Mouse (Mus musculus) ES-Bruce4 (cell line): ENCODE results near the gene Rbms3. TPM values are rescaled to one million over a fixed set of nuclear protein-coding genes. Genes with fewer than 3 reads are reported as not detected.

Experiments
- H3K27ac ChIP-seq: 2 replicates; pipeline ENCODE4 v1.5.1; 2012; ENCODE audit warnings: low read length, inconsistent platforms; ENCODE audit not compliant: insufficient read depth
- H3K27me3 ChIP-seq: 2 replicates; pipeline ENCODE4 v1.6.1; 2012; ENCODE audit warnings: mild to moderate bottlenecking, low read length, inconsistent platforms; ENCODE audit not compliant: control insufficient read depth, poor library complexity, insufficient read depth, severe bottlenecking
- H3K36me3 ChIP-seq: 2 replicates; pipeline ENCODE4 v1.6.1; 2012; ENCODE audit warnings: inconsistent platforms, mild to moderate bottlenecking, low read length, moderate library complexity; ENCODE audit not compliant: control insufficient read depth, poor library complexity, insufficient read depth, severe bottlenecking
- H3K4me1 ChIP-seq: one replicate; pipeline ENCODE4 v1.8.1; 2011; ENCODE audit warnings: low read length; ENCODE audit not compliant: control insufficient read depth, insufficient read depth
- H3K4me3 ChIP-seq: 2 replicates; pipeline ENCODE4 v1.5.1; 2011; ENCODE audit warnings: low read depth, mild to moderate bottlenecking, low read length
- H3K9ac ChIP-seq: 2 replicates; pipeline ENCODE4 v1.6.1; 2012; ENCODE audit warnings: low read depth, mild to moderate bottlenecking, inconsistent platforms; ENCODE audit not compliant: poor library complexity, severe bottlenecking
- H3K9me3 ChIP-seq: replicated peaks from 2 replicates; pipeline ENCODE4 v1.6.1; 2012; ENCODE audit warnings: mild to moderate bottlenecking, low read length, inconsistent platforms; ENCODE audit not compliant: control insufficient read depth, poor library complexity, insufficient read depth, severe bottlenecking
- CTCF ChIP-seq: IDR thresholded peaks from one replicate; pipeline ENCODE4 v1.8.1; 2011; ENCODE audit warnings: low read depth, low read length
- EP300 ChIP-seq: IDR thresholded peaks from 2 replicates; pipeline ENCODE4 v1.6.1; 2011; ENCODE audit warnings: low read depth, low read length; ENCODE audit not compliant: insufficient read depth
- POLR2A ChIP-seq: IDR thresholded peaks from one replicate; pipeline ENCODE4 v1.8.1; 2011; ENCODE audit warnings: low read length; ENCODE audit not compliant: insufficient read depth
- polyA plus RNA-seq: library from polyadenylated mRNA; stranded (reverse); fragments of >200 nt; gene quantifications from 2 replicates; pipeline ENCODE4 v1.2.4, GENCODE M21; 2011; ENCODE audit warnings: low read depth; ENCODE audit not compliant: missing spikeins, insufficient read depth, insufficient read length

The Rbms3 gene
- polyA plus RNA-seq, 1 experiment: 1.8 TPM

DNA sequence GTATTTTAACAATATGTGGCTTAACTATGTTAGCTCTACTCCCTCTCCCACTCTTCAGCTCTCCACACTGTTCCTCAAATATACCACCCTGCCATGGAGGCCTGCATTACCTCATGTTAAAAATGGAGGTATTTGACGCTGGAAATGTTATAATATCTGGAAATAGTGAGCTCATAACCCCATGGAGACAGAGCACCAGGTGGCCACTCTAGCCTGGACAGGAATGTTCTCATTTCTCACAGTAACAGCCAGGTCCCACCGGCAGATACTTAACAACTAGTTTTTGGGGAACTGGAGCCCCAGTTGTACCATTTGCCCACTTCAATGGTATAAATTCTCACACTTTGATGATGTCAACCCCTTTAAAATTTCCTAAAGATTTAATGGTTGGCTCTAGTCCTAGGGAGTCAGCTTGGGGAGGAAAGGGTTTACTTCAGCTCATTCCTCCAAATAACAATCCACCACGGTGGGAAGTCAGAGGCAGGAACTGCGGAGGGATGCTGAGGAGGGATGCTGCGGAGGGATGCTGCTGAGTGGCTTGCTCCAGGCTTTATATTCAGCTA lies 9.0 kb upstream of the Rbms3 start:
- H3K9ac ChIP-seq: no peak overlapping the region
- no peaks in the 10 kb centered on the region for H3K9me3 ChIP-seq
- no peak overlapping the region for H3K4me3 ChIP-seq
- no peaks in the 10 kb centered on the region for H3K4me1 ChIP-seq
- H3K27ac ChIP-seq: no peak overlapping the region
- TF ChIP-seq CTCF (no peak), EP300 (no peak), POLR2A (no peak)
- H3K27me3 ChIP-seq: no peaks in the 10 kb centered on the region
- no peaks in the 10 kb centered on the region for H3K36me3 ChIP-seq

DNA sequence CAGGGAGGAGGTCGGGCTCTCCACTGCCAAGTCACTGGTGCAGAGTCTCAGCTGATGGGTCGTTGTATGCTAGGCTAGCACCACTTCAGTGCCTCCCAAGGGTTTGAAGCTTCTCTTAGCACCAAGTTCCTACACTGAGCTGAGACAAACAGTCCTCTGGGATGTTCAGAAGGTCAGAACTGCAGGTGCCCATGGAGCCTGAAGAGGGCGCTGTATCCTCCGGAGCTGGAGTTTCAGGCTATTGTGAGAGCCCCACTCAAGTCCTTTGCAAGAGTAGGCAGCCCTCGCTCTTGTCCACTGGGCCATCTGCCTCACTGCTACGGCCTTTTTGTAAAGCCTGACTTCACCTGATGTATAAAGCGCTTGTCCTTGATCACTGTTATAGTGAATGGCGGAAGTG lies 6.8 kb upstream of the Rbms3 start:
- Histone ChIP-seq H3K9ac (no peak overlapping the region), H3K27ac (no peak overlapping the region), H3K4me3 (no peak overlapping the region), H3K27me3 (no peaks in the 10 kb centered on the region), H3K4me1 (no peaks in the 10 kb centered on the region), H3K36me3 (no peaks in the 10 kb centered on the region), H3K9me3 (no peaks in the 10 kb centered on the region; the same call in 1 of the 2 replicates)
- TF ChIP-seq CTCF (peak; percentile 14), POLR2A (no peak), EP300 (no peak)

DNA sequence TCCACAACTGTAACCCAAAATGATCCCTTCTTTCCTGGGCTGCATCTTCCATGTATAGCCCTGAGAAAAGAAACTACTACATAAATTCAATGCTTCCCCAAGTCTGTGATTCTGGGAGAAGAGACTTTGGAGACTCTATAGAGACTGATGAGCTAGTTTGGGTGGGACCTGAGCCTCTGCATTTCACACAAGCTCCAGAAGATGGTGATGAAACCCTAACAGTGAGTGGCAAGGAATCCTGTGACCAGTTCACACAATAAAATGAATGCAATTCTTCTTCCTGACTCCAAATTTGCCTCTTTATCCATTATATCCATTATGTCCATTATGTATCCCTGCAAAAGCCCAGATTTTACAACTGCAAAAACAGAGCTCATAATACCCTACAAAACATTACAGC lies 2.5 kb downstream of the Rbms3 start:
- no peaks in the 10 kb centered on the region; the same call in 1 of the 2 replicates for H3K9me3 ChIP-seq

DNA sequence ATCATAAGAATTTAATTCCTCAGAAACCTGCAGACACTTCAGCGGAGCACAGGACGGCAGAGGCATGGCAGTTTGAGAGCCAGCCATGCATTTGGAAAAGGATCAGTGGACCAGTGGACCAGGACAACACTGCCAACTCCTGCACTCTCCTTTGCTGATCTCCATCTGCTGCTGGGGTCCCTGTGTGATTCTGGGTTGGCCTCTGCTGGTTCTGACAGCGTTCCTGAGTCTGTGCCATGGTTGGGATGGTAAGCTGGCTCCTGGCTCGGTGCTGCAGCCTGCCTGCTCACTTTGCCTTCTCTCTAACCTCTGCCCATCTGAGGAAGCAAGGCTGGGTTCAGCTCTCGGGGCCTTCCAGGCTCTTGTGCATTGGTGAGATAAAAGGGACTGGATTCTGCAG lies 28.9 kb downstream of the Rbms3 start:
- no peaks in the 10 kb centered on the region for H3K4me1 ChIP-seq
- no peak overlapping the region for H3K27ac ChIP-seq
- no peak overlapping the region for H3K4me3 ChIP-seq
- TF ChIP-seq CTCF (no peak), EP300 (no peak), POLR2A (no peak)
- no peaks in the 10 kb centered on the region for H3K27me3 ChIP-seq
- H3K36me3 ChIP-seq: no peaks in the 10 kb centered on the region
- H3K9me3 ChIP-seq: no peaks in the 10 kb centered on the region
- no peak overlapping the region for H3K9ac ChIP-seq

More for the DNA sequence above, 2.5 kb downstream of the Rbms3 start:
- no peaks in the 10 kb centered on the region for H3K4me1 ChIP-seq
- H3K27ac ChIP-seq: no peak overlapping the region
- no peaks in the 10 kb centered on the region for H3K36me3 ChIP-seq
- H3K27me3 ChIP-seq: no peaks in the 10 kb centered on the region
- H3K9ac ChIP-seq: no peak overlapping the region
- TF ChIP-seq POLR2A (no peak), CTCF (no peak), EP300 (no peak)
- H3K4me3 ChIP-seq: no peak overlapping the region

DNA sequence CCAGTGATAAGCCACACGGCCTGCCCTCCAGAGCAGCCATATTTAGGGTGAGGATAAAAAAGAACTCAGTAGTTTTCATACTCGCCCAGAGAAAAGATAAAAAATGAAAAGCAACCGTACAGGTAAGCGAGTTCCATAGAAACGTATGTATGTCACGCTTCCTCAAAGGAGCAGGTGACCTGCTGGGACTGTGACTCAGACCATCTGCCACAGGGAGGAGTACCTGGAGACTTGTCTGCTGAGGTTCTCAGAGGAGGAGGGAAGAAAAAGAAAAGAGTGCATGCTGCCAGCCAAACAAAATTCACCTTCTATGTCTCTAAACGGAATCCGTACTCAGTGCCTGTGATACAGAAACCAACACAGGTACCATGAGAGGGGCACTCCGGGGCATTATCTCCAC lies 30.4 kb downstream of the Rbms3 start:
- Histone ChIP-seq H3K9ac (no peak overlapping the region), H3K9me3 (no peaks in the 10 kb centered on the region), H3K27me3 (no peaks in the 10 kb centered on the region), H3K4me1 (no peaks in the 10 kb centered on the region), H3K4me3 (no peak overlapping the region), H3K27ac (no peak overlapping the region), H3K36me3 (no peaks in the 10 kb centered on the region)
- TF ChIP-seq POLR2A (no peak), CTCF (no peak), EP300 (no peak)

DNA sequence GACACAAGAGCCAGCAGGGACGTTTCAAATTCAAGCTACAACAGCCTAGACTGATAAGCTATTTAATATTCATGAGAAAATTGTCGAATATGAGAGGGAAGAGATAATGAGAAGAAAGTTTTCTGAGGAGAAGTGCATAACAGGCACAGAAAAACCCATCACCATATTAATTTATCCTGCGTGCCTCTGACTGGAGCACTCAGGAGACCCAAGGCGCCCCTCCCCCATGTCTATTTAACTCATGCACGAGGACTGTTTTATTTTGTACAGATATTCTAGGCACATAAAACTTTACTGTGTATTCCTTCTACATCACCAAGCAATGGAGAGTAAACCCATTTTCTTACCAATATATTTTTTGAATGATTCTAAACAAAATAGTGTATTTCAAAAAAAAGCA lies 33.6 kb downstream of the Rbms3 start:
- no peak overlapping the region for H3K4me3 ChIP-seq
- H3K27me3 ChIP-seq: no peaks in the 10 kb centered on the region
- H3K36me3 ChIP-seq: no peaks in the 10 kb centered on the region
- no peak overlapping the region for H3K27ac ChIP-seq
- H3K9me3 ChIP-seq: no peaks in the 10 kb centered on the region
- TF ChIP-seq POLR2A (no peak), EP300 (no peak), CTCF (no peak)
- H3K4me1 ChIP-seq: no peaks in the 10 kb centered on the region
- H3K9ac ChIP-seq: no peak overlapping the region
